Mouse (Mus musculus): ENCODE results near the gene Vezt. TPM values are rescaled to one million over a fixed set of nuclear protein-coding genes. Genes with fewer than 3 reads are reported as not detected.

Vezt gene
- total and polyA plus RNA-seq, 3 experiments = 17.2 to 21.2 (median 18.0) TPM

DNA sequence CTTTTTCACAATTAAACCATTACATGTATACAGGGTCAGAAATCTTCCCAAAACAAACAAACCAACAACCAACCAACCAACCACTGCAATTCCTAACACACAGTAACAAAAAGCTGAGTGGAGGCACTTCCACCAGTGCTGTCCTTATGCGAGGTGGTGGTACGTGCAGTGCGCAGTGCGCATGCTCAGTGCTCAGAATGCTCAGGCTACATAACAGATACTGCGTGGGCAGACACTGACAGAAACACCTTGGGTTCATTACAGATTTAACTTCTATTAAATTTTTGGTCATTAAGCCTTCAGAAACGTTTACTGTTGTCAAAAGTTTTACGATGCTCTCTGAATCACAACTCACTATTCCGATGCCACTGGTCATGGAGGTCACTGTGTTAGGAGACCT is 18.2 kb downstream of the Vezt start:
- Histone ChIP-seq H3K79me2 (replicated peaks; ENCODE audit: control insufficient read depth, extremely low read depth, insufficient read depth, poor library complexity, severe bottlenecking) (peaks cover 8% of the 10 kb centered on the region), H3K4me3 (replicated peaks in 1 of 3; ENCODE audit: low read depth in 2 of 3, low read length in 2 of 3, poor library complexity in 1 of 3) (no peak overlapping the region), H3K9ac (ENCODE audit: insufficient read depth, low read depth) (no peak overlapping the region), H3K9me3 (replicated peaks; ENCODE audit: low read length) (no peaks in the 10 kb centered on the region), H3K4me2 (ENCODE audit: insufficient read depth, low read depth, poor library complexity, severe bottlenecking) (no peak overlapping the region), H3K27me3 (replicated peaks) (no peaks in the 10 kb centered on the region), H3K27ac (ENCODE audit: insufficient read depth, low read depth) (no peak overlapping the region), H3K4me1 (ENCODE audit: control insufficient read depth in 1 of 2, insufficient read depth in 2 of 2) (peaks cover 0 to 9% of the 10 kb centered on the region in 2 experiments; a peak in 1 of 4 replicates), H3K36me3 (replicated peaks in 1 of 2; ENCODE audit: control insufficient read depth in 1 of 2, insufficient read depth in 1 of 2, low read length in 1 of 2) (peaks cover 0 to 19% of the 10 kb centered on the region in 2 experiments)
- no peak for DNase-seq (ENCODE audit: extremely low read depth)
- dilution Hi-C loops (cut with MboI; ENCODE audit: extremely low pct_ligation_motif_present, extremely low pct_unique_long_range_greater_than_20kb, low sequenced_read_pairs) (no loop called here), in situ Hi-C loops (cut with MboI; ENCODE audit: low pct_ligation_motif_present, low pct_unique_long_range_greater_than_20kb, low sequenced_read_pairs) (no loop called here)
- TF ChIP-seq RCOR1 (conservative IDR thresholded peaks at IDR 0.05; ENCODE audit: low read depth, low read length) = no peak

DNA sequence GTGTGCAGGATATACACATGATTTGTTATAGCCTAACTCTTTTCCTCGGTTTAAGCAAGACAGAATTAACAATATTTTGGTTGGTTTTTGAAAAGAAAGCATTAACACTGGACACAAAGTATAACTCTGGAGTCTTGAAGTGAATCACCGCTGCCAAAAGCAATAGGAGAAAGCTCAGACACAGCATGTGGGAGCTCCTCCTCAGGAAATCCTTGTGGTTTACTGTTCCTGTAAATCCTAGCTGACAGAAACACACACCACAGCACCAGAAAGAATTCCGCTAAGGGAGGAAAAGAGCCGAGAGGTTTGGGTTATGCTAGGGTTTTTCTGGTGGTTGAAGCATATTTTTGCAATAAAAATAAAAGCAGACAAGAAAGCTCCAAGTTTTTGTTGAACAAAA is 21.4 kb downstream of the Vezt start:
- Histone ChIP-seq H3K9ac (ENCODE audit: insufficient read depth, low read depth) (no peak overlapping the region), H3K36me3 (replicated peaks in 1 of 2; ENCODE audit: control insufficient read depth in 1 of 2, insufficient read depth in 1 of 2, low read length in 1 of 2) (peaks cover 0 to 21% of the 10 kb centered on the region in 2 experiments), H3K79me2 (replicated peaks; ENCODE audit: control insufficient read depth, extremely low read depth, insufficient read depth, poor library complexity, severe bottlenecking) (peaks cover 11% of the 10 kb centered on the region), H3K4me2 (ENCODE audit: insufficient read depth, low read depth, poor library complexity, severe bottlenecking) (no peak overlapping the region), H3K4me3 (replicated peaks in 1 of 3; ENCODE audit: low read depth in 2 of 3, low read length in 2 of 3, poor library complexity in 1 of 3) (no peak overlapping the region), H3K27me3 (replicated peaks) (no peaks in the 10 kb centered on the region), H3K9me3 (replicated peaks; ENCODE audit: low read length) (no peaks in the 10 kb centered on the region), H3K4me1 (ENCODE audit: control insufficient read depth in 1 of 2, insufficient read depth in 2 of 2) (no peaks in the 10 kb centered on the region), H3K27ac (ENCODE audit: insufficient read depth, low read depth) (no peak overlapping the region)
- DNase-seq (ENCODE audit: extremely low read depth) = no peak
- in situ Hi-C loops (cut with MboI; ENCODE audit: low pct_ligation_motif_present, low pct_unique_long_range_greater_than_20kb, low sequenced_read_pairs) = no loop called here
- TF ChIP-seq ZKSCAN1 (IDR thresholded peaks at IDR 0.05; ENCODE audit: borderline replicate concordance, low read depth, low read length) = no peak
- no peak for TF ChIP-seq IRF4 (IDR thresholded peaks at IDR 0.05; ENCODE audit: low read depth, low read length)
- no peak for TF ChIP-seq KAT2A (IDR thresholded peaks at IDR 0.05; ENCODE audit: insufficient replicate concordance, low read length)
- no peak for TF ChIP-seq ZMIZ1 (IDR thresholded peaks at IDR 0.05; ENCODE audit: low read depth, low read length)
- TF ChIP-seq SIN3A (IDR thresholded peaks at IDR 0.05; ENCODE audit: low read length) = no peak
- TF ChIP-seq ZC3H11A (IDR thresholded peaks at IDR 0.05; ENCODE audit: low read depth, low read length) = no peak
- TF ChIP-seq TCF12 (IDR thresholded peaks at IDR 0.05; ENCODE audit: low read depth, low read length) = no peak
- no peak for TF ChIP-seq CHD1 (IDR thresholded peaks at IDR 0.05; ENCODE audit: low read depth, low read length)
- no peak for TF ChIP-seq CHD2 (IDR thresholded peaks at IDR 0.05; ENCODE audit: low read length)
- TF ChIP-seq RCOR1 (conservative IDR thresholded peaks at IDR 0.05; ENCODE audit: low read depth, low read length) = no peak
- no peak for TF ChIP-seq MEF2A (IDR thresholded peaks at IDR 0.05; ENCODE audit: borderline replicate concordance, low read depth, low read length)
- TF ChIP-seq USF2 (conservative IDR thresholded peaks at IDR 0.05; ENCODE audit: low read depth, low read length) = no peak
- no peak for TF ChIP-seq NRF1 (IDR thresholded peaks at IDR 0.05; ENCODE audit: low read depth, low read length)
- dilution Hi-C loops (cut with MboI; ENCODE audit: extremely low pct_ligation_motif_present, extremely low pct_unique_long_range_greater_than_20kb, low sequenced_read_pairs) = no loop called here

DNA sequence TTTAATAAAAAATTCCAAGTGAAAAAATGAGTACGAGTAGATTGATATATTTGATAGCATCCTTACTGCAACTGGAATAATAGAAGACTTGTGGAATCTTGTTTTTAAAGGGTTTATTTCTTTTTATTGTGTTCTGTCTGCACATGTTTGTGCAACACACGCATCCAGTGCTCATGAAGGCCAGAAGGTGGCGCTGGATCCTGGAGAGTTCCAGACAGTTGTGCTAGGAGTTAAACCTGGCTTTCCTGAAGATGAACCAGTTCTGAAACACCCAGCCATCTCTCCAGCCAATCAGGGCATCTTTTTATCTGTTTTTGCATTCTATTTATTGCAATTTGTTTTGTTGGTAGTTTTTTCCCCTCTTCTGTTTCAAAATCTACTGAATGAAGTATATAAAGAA is 22.4 kb downstream of the Vezt start:
- Histone ChIP-seq H3K4me1 (ENCODE audit: control insufficient read depth in 1 of 2, insufficient read depth in 2 of 2) (no peaks in the 10 kb centered on the region), H3K27me3 (replicated peaks) (no peaks in the 10 kb centered on the region), H3K4me3 (replicated peaks in 1 of 3; ENCODE audit: low read depth in 2 of 3, low read length in 2 of 3, poor library complexity in 1 of 3) (no peak overlapping the region), H3K9ac (ENCODE audit: insufficient read depth, low read depth) (no peak overlapping the region), H3K27ac (ENCODE audit: insufficient read depth, low read depth) (no peak overlapping the region), H3K36me3 (replicated peaks in 1 of 2; ENCODE audit: control insufficient read depth in 1 of 2, insufficient read depth in 1 of 2, low read length in 1 of 2) (peaks cover 0 to 22% of the 10 kb centered on the region in 2 experiments), H3K9me3 (replicated peaks; ENCODE audit: low read length) (no peaks in the 10 kb centered on the region), H3K4me2 (ENCODE audit: insufficient read depth, low read depth, poor library complexity, severe bottlenecking) (no peak overlapping the region), H3K79me2 (replicated peaks; ENCODE audit: control insufficient read depth, extremely low read depth, insufficient read depth, poor library complexity, severe bottlenecking) (peaks cover 5% of the 10 kb centered on the region; the same call in 1 of the 2 replicates)
- dilution Hi-C loops (cut with MboI; ENCODE audit: extremely low pct_ligation_motif_present, extremely low pct_unique_long_range_greater_than_20kb, low sequenced_read_pairs) = no loop called here
- DNase-seq (ENCODE audit: extremely low read depth) = peak; percentile 78
- TF ChIP-seq EP300 (IDR thresholded peaks at IDR 0.05; ENCODE audit: low read length) = no peak
- peak; percentile 83 for TF ChIP-seq SMC3 (IDR thresholded peaks at IDR 0.05; ENCODE audit: low read depth, low read length)
- no peak for TF ChIP-seq MXI1 (IDR thresholded peaks at IDR 0.05; ENCODE audit: low read depth, low read length)
- TF ChIP-seq CTCF (conservative IDR thresholded peaks at IDR 0.05 in 1 of 2, IDR thresholded peaks at IDR 0.05 in 1 of 2; ENCODE audit: low read depth in 2 of 2, low read length in 2 of 2) = peak; percentile 40 to 78; a peak in 3 of 4 replicates
- peak; percentile 70 for TF ChIP-seq RAD21 (IDR thresholded peaks at IDR 0.05; ENCODE audit: low read depth, low read length)
- in situ Hi-C loops (cut with MboI; ENCODE audit: low pct_ligation_motif_present, low pct_unique_long_range_greater_than_20kb, low sequenced_read_pairs) = no loop called here

Measured in CH12.LX (cell line).